Mouse (Mus musculus) cerebellum, adult 2 months (tissue): Measurements from ENCODE around the gene Med13l.

Source experiments
- CTCF ChIP-seq: fragments of 200-500 bp; IDR thresholded peaks from 2 replicates; pipeline ENCODE4 v1.5.1; 2011; ENCODE audit warnings: low read depth, mild to moderate bottlenecking, control low read depth, low read length, moderate library complexity, borderline replicate concordance; ENCODE audit not compliant: insufficient read depth
- POLR2A ChIP-seq: fragments of 200-500 bp; IDR thresholded peaks from 2 replicates; pipeline ENCODE4 v1.6.1; 2011; ENCODE audit warnings: low read length, control low read depth, borderline replicate concordance; ENCODE audit not compliant: insufficient read depth

- TF ChIP-seq POLR2A (no peak), CTCF (no peak)
Measured at GRCm38 (mm10) chr5:118751446-118752179, 191.1 kb downstream of the Med13l start.
